Mouse (Mus musculus) CD4-positive helper T cell, adult 2 months (primary cell): Measurements from ENCODE around the gene Txn2.
A peak's percentile ranks its signal among the peaks of the same experiment; 100 is the strongest.
"Not testable (repeated sequence)": the region's sequence is repeated elsewhere in the genome, so short reads cannot be mapped to it uniquely, and the experiment has no call there.

ENCODE experiments used
- DNase-seq: peaks from one replicate; pipeline ENCODE4 v3.0.0-alpha.2; 2012; ENCODE audit warnings: low read depth, missing footprints, low spot score

The Txn2 gene

GRCm38 (mm10) chr15:77880738-77881137 is 48.1 kb downstream of the Txn2 start:
- DNase-seq, result no peak

- no peak for DNase-seq
Measured at GRCm38 (mm10) chr15:77879756-77880155, 49.0 kb downstream of the Txn2 start.

- peak; percentile 68 for DNase-seq
Measured at GRCm38 (mm10) chr15:77877209-77877608, 51.6 kb downstream of the Txn2 start.

- no peak for DNase-seq
Measured at GRCm38 (mm10) chr15:77876716-77877115, 52.1 kb downstream of the Txn2 start.

- DNase-seq, result no peak
Measured at GRCm38 (mm10) chr15:77875953-77876352, 52.9 kb downstream of the Txn2 start.

GRCm38 (mm10) chr15:77874807-77875206 is 54.0 kb downstream of the Txn2 start:
- no peak for DNase-seq

- no peak for DNase-seq
Measured at GRCm38 (mm10) chr15:77874310-77874709, 54.5 kb downstream of the Txn2 start.

GRCm38 (mm10) chr15:77873564-77873963 is 55.2 kb downstream of the Txn2 start:
- no peak for DNase-seq

- DNase-seq, result no peak
Measured at GRCm38 (mm10) chr15:77872996-77873395, 55.8 kb downstream of the Txn2 start.

- no peak for DNase-seq
Measured at GRCm38 (mm10) chr15:77868340-77868739, 60.5 kb downstream of the Txn2 start.

GRCm38 (mm10) chr15:77867231-77867968 is 61.4 kb downstream of the Txn2 start:
- DNase-seq, result not testable (repeated sequence)

- DNase-seq, result peak; percentile 45
Measured at GRCm38 (mm10) chr15:77866583-77867220, 62.1 kb downstream of the Txn2 start.
